Mouse (Mus musculus) thymus, postnatal 4 days (tissue): Measurements from ENCODE around the gene Gstz1.
"Not testable (repeated sequence)": the region's sequence is repeated elsewhere in the genome, so short reads cannot be mapped to it uniquely, and the experiment has no call there.

Source experiments
- DNase-seq: peaks from one replicate; pipeline ENCODE4 v3.0.0; 2021

Gstz1 gene

DNA sequence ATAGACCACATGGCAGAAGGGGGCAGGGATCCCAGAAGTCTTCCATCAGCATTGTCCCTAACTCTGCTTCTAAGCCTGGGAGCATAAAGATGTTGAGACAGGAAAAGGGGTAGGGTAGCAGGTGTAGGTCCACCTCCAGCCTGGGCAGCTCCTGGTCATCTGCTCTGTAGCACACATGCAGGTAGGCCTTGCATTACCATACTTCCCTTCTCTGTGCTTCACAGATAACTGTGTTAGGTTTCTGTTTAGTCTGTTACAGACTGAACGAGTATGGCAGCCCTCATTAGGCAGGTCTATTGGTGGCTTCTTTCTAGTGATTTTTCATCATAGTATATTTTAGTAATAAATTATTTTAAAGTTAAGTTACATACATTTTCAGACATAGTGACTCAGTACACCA is 13.3 kb downstream of the Gstz1 start:
- no peak for DNase-seq

DNA sequence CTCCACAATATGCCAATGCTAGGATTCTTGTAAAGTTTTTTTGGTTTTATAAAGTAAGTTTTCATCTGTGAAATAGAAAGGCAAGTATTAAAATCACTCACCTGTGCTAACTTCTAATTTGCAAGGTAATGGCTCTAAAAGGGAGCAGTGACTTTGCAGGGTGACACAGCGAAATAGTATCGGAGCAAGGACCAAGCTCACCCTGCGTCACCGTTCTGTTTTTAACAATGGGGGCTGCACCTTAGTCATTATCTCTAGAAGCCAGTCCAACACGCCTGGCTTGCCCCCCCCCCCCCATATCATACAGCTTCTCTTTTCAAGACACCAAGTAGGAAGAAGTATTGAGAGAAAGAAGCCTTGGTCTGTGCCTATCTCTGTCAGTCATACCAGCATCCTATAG is 13.8 kb downstream of the Gstz1 start:
- DNase-seq, result no peak

DNA sequence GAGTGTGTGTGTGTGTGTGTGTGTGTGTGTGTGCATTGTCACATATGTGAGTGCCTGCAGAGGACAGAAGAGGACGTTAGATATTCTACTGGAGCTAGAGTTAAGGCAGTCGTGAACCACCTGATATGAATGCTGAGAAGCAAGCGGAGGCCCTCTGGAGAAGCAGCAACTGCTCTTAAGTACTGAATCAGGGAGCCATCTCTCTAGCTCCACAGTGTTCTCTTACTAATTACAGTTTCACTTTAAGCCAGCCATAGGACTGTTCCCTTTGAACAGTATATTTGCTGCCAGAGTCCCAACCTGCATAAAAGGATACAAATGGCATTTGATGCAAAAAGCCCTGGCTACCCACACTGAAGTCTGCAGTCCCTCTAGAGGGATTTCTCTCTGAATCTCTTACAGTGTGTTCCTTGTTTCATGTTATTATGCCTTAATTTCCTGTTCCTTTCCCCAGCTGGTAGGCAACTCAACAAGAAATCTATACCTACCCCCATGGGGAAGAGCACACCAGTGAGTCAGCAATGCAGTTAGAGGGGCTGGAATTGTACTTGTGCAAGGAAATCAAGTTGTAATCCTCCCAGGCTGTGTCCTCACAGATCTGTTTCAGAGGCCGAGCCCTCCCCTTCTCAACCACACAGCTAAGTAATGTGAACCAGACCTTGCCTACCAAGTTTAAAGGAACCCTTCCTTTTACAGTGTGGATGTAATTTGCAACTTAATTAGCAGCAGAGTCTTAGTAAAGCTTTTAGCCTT is 28.4 kb downstream of the Gstz1 start:
- DNase-seq, result no peak

DNA sequence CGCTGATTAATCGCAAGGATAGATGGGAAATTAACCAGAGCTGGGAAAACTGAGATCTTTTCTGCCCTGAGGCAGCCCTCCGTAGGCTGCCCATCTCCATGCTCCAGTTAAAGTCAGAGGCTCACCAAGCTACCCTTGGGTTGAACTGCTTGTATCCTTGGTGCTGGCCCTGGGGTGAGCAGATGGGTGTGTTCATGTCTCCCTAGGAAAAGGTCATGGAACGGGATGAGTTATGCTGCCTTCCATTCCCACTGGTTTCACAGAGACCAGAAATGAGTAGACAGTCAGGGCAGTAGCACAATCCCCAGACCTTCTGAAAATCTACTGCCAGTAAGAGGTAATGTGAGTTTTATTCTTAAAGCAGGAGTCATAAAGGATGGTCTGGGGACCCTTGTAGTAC is 30.7 kb downstream of the Gstz1 start:
- no peak for DNase-seq

DNA sequence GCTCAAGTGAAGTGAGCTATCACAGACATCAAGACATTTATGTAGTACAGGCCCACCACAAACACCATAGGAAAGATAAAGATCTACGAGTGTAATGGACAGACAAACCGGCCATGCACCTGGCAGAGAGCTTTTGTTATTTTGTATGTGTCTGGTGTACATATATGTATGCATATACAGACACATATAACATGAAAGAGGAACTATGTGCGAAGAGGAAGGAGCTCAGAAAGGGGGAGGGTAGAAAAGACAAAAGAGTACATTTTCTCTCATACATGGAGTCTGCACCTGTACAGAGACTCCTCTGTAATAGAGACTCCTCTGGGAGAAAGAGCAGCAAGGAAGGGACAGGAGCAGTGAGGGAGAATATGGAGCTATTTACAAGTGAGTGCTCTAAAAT is 46.0 kb downstream of the Gstz1 start:
- no peak for DNase-seq

DNA sequence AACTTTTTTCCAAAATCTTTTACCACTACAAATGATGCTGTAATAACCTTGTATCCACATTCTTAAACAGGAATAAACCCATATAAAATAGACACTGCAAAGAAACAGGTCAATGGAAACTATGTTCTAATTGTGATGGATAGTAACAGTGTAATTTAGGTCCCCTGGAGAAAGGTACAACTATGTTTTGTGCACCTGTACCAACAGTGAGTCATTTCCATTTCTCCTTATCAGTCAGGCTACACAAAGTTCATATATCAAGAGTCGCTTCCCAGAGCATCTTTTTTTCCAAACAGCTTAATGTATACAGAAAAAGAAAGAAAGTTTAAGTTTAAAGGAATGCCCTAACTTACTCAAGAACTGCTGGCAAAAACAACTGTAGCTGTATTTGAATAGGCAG is 48.1 kb downstream of the Gstz1 start:
- DNase-seq, result no peak

DNA sequence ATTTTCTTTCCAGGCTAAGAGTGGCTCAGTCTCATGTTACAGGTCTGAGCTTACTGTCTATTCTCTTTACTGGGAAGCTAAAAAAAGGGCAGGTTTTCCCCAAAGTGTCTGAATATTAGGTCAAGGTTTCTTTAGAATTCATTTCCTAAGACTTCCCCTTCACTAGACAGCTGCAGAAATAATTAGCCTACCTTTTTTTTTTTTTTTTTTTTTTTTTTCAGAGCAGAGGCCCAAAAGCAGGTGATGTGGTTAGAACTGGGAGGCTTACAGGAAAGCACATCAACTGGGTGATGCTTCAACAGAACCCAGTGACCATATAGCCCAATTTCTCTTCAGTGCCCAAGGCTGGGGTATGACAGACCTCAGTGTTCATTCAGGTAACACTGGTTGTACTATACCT is 49.3 kb downstream of the Gstz1 start:
- DNase-seq, result no peak

DNA sequence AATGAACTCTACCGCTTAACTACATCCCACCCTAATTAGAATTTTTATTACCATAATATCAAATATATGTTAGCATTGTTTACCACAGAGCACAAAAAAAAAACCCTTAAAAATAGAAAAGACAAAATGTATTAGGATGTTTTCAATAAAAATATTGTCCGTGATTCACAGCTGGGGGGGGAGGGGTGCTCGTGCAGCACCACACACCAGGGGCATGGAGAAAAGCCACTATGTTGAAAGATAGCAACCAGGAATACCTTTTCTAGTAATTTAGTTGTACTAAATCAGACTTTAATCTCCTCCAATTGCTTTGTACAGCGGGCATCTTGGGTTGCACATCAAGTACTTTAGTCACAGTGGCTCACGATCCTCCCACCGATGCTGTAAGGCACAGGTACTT is 51.8 kb downstream of the Gstz1 start:
- DNase-seq, result no peak

DNA sequence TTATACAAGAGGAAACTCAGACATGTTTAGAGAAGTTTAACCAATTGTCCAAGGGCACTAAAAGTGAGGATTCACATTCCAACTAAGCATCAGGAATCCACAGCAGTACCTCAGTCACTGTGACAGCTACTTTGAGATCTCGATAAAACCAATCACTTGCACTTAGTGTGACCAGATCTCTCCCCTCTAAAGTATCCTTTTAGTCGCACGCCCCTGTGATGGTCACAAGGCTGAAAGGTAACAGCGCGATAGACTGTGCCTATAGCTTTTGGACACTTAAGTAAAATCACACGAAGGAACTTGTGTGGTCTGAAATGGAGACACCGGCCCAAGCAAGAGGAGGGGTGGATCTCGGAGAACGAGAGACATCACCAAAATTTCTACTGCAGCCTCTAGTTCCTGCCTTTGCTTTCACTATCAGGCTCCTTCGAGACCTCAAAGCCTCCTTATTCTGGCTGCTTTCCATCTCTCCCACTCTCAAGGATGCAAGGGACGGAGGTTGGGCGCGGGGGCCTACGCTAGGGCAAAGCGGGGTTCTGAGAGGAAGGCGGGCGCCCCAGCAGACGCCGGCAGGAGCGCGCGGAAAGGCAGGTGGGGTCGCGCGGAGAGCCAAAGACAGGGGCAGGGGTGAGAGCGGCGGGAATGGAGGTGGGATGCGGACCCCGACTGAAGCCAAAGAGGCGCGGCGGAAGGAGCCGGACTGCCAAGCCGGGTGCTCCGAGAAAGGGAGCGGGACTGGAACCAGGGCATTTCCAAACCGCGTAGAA is 52.4 kb downstream of the Gstz1 start, which contains the start of gene Samd15:
Gene Samd15 (plus strand): TSS at position 518 of the 767 bp plus-strand sequence.
- DNase-seq, result peak; percentile 81

DNA sequence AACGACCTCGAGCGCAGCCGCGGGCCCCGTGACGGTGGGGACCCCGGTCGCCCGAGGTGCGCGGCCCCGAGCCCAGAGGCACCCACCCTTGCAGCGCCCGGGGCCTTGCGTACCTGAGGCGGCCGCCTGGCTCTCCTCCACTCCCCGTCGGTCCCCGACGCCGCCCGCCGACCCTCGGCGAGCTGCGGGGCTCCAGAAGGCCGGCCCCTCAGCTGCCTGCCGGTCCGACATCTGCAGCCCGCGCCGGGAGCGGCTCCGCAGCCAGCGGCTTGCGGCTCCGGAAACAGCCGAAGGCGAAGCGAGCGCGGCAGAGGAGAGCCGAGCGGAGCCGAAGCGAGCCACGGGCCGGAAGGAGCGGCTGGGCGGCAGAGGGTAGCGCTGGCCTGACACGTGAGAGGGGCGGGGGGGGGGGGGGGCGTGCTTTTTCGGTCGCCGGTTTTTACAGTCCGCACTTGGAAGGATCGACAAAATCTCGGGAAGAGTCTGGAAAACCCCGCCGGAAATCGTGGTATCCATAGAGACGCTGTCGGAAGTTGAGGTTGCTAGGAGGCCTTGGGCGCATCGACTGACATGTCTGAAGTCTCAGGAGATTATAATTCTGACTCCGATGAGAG is 53.1 kb downstream of the Gstz1 start, which contains the start of gene Tmed8:
Gene Tmed8 (minus strand): TSS at position 482 of the 614 bp plus-strand sequence.
- DNase-seq, result peak; percentile 91

DNA sequence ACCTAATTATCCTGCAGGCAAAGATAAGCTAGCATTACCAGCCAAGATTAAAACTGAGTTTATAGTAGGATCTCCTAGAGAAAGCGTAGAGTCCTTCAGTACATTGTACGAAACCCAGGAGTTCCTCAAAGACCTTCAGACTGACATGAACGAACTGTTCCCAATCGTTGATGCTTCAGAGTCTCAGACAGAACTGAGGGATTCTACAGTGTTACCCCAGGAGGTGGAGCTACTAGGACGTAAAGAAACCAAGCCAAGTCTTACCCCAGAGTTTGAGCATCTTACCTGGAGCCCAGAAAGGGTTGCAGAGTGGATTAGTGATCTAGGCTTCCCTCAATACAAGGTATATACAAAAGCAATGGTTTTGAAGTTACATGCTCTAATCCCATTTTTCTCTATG is 54.7 kb downstream of the Gstz1 start:
- no peak for DNase-seq

DNA sequence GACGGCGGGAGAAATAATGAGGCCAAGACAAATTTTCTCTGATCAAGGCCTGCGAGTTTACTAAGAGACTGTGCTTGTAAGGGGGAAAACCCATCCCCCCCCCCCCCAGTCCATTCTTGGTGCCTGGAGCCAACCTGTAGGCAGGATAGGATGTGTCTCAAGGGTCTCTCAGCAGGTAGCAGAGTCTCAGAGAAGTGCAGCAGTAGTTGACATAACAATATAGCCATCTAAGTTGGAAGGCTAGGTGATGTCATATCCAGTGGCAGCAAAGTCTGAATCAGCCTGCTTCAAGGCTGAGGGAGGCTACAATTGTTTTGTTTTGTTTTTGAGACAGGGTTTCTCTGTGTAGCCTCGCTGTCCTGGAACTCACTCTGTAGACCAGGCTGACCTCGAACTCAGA is 58.8 kb downstream of the Gstz1 start:
- not testable (repeated sequence) for DNase-seq

DNA sequence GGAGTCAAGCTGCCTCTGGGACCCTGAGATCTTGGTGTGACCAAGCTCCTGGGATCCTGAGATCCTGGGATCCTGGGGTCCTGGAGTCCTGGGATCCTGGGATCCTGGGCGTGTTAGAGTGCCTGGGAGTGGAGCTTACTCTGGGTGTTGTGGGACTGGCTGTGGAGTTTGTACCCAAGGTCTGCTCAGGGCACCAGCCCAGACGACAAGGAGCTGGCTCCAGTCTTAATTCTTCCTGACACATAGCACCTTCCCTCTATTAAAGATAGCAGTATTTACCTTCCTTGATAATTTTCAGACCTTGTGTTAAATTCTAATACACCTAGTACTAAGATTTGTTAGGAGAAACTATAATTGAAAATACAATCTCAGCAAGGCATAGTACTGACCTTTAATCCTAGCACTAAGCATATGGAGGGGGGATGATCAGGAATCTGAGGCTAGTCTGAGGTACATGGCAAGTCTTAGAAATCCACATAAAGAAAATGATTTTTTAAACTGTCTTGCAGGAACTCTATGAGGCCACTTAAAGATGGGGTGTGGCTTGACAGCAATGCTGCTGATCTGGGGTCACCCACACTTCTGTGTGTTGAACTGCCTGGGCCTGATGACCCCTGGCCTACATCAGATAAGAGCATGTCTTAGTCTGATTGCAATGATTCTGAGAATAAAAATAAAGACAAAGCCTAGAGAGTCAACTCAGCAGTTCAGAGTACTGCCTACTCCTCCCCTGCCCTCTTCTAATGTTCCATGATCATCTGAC is 66.1 kb downstream of the Gstz1 start:
- DNase-seq, result no peak
